Mouse (Mus musculus): Measurements from ENCODE around the gene Cipc. TPM values are rescaled to one million over a fixed set of nuclear protein-coding genes. Genes with fewer than 3 reads are reported as not detected.
A peak's percentile ranks its signal among the peaks of the same experiment; 100 is the strongest.

Cipc gene
- polyA plus RNA-seq, 1 experiment from 2014 or later: 45.4 TPM

DNA sequence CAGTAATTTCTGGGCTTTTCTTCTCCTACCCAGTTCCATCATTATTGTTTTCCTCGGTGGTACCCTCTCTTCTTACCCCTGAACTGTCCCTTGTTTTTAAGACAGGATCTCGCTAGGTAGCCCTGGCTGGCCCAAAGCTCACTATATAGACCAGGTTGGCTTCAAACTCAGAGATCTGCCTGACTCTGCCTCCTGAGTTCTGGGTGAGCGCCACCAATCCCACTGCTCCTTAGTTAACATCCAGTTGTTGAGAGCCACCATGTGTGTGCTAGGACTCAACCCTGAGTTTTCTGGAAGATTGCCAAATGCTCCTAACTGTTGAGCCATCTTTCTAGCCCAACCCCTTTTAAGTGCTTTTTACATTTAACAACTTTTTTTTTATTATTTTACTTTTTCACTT lies 4.1 kb downstream of the Cipc start:
- 98% methylated on average over 3 of the region's 3 CpGs for WGBS
- H3K4me3 ChIP-seq: no peak overlapping the region
- no peak overlapping the region for H3K27ac ChIP-seq

DNA sequence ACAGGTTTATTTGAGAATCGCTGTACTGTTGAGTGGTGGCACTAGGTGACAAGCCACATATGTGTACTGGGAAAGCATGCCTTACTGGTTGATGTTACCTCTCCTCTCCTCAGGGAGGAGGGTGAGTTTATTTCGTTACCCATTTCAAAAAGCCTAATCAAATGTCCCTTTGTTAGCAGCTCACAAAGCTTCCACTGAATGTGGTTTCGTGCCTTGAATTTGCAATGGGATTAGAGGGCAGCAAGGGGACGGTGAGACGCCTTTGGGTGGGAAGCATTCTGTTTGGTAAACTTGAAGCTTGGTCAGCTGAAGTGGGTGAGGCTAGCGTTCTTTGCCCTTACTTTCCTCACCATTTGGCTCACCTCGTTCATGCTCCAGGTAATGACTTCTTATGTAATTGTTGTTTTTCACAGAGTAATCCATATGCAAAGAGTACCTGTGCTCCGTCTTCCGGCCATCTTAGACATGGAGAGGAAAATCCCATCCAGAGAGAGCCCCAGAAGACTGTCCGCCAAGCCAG lies 5.5 kb downstream of the Cipc start:
- Histone ChIP-seq H3K9me3 (no peaks in the 10 kb centered on the region), H3K27me3 (no peaks in the 10 kb centered on the region), H3K4me1 (replicated peaks) (peaks cover 31% of the 10 kb centered on the region), H3K27ac (peak overlapping the region; percentile 18; the same call in 1 of the 2 replicates), H3K9ac (no peak overlapping the region), H3K4me3 (no peak overlapping the region), H3K36me3 (peaks cover 39% of the 10 kb centered on the region), H3K4me2 (no peak overlapping the region)
- no peak for ATAC-seq (ENCODE audit: low FRiP score)
- 77% methylated on average over 10 of the region's 10 CpGs for WGBS

More for the DNA sequence above, 4.1 kb downstream of the Cipc start:
- H3K36me3 ChIP-seq: peaks cover 28% of the 10 kb centered on the region
- ATAC-seq (ENCODE audit: low FRiP score): no peak
- no peaks in the 10 kb centered on the region for H3K27me3 ChIP-seq
- peaks cover 36% of the 10 kb centered on the region for H3K4me1 ChIP-seq (replicated peaks)
- no peak overlapping the region for H3K4me2 ChIP-seq
- H3K9ac ChIP-seq: no peak overlapping the region
- H3K9me3 ChIP-seq: no peaks in the 10 kb centered on the region

DNA sequence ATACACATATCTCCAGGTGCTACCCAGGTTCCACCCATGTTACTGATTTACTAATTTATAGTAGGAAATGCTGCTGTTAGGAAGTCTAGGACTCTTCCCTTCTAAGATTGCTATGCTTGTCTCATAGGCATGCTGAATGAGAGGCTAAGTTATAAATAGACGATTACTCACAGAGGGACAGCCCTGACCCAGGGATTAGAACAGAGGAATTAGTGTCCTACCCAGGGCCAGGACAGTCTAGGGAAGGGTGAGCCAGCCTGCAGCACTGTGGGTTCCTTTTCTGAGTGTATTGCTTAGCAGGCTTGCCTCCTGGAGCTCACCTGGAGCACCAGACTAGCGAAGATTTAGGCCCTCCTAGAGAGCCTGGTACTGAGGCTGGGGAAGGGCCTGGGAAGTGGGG lies 9.1 kb downstream of the Cipc start:
- no peak overlapping the region for H3K9ac ChIP-seq
- H3K27me3 ChIP-seq: no peaks in the 10 kb centered on the region
- ATAC-seq (ENCODE audit: low FRiP score): no peak
- H3K4me1 ChIP-seq (replicated peaks): peaks cover 4% of the 10 kb centered on the region; the same call in 1 of the 2 replicates
- WGBS: 92% methylated on average over 2 of the region's 2 CpGs
- H3K9me3 ChIP-seq: no peaks in the 10 kb centered on the region
- H3K4me3 ChIP-seq: no peak overlapping the region
- H3K4me2 ChIP-seq: no peak overlapping the region
- H3K36me3 ChIP-seq: peaks cover 69% of the 10 kb centered on the region
- no peak overlapping the region for H3K27ac ChIP-seq

DNA sequence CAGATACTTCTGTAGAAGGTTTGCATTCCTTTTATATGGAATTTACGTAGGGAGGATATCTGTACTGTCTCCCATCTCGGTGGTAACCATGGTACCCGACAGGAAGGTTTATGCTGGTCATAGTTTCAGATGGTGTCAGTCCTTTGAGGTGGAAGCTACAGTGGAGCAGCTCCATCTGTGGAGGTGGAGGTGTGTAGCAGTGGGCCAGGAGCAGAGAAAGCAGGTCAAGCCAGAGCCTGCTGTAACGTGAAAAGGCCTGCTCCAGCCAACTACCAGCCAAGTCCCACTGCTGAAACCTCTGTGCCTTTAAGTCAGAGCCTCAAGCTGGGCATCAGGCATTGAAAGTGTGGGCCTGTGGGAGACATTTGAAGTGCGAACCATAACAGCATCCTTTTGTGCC lies 11.7 kb downstream of the Cipc start:
- H3K4me2 ChIP-seq: no peak overlapping the region
- H3K36me3 ChIP-seq: peaks cover 85% of the 10 kb centered on the region
- H3K27ac ChIP-seq: no peak overlapping the region
- no peaks in the 10 kb centered on the region for H3K4me1 ChIP-seq (replicated peaks)
- no peaks in the 10 kb centered on the region for H3K27me3 ChIP-seq
- H3K9me3 ChIP-seq: no peaks in the 10 kb centered on the region
- no peak for ATAC-seq (ENCODE audit: low FRiP score)
- 93% methylated on average over 5 of the region's 5 CpGs for WGBS
- H3K9ac ChIP-seq: no peak overlapping the region
- no peak overlapping the region for H3K4me3 ChIP-seq

DNA sequence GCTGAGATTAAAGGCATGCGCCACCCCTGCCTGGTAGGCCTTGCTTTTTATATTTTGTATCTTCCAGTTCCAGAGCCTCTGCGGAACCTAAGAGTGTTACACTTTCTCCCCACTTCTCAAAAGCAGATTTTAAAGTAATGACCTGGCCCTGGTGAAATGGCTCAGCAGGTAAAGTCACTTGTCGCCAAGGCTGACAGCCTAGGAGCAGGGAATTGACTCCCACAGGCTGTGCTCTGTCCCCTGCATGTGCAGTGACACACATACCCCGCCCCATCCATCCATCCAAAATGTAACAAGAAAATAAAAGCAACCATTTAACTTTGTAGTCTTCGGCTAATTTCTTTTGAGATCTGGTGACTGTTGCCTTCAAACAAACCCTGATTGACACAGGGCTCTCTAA lies 12.8 kb downstream of the Cipc start:
- H3K36me3 ChIP-seq: peaks cover 88% of the 10 kb centered on the region
- no peak overlapping the region for H3K4me2 ChIP-seq
- H3K27me3 ChIP-seq: no peaks in the 10 kb centered on the region
- H3K9me3 ChIP-seq: no peaks in the 10 kb centered on the region
- H3K4me3 ChIP-seq: no peak overlapping the region
- H3K27ac ChIP-seq: no peak overlapping the region
- H3K4me1 ChIP-seq (replicated peaks): no peaks in the 10 kb centered on the region
- ATAC-seq (ENCODE audit: low FRiP score): no peak
- WGBS: 97% methylated on average over 5 of the region's 5 CpGs
- no peak overlapping the region for H3K9ac ChIP-seq

DNA sequence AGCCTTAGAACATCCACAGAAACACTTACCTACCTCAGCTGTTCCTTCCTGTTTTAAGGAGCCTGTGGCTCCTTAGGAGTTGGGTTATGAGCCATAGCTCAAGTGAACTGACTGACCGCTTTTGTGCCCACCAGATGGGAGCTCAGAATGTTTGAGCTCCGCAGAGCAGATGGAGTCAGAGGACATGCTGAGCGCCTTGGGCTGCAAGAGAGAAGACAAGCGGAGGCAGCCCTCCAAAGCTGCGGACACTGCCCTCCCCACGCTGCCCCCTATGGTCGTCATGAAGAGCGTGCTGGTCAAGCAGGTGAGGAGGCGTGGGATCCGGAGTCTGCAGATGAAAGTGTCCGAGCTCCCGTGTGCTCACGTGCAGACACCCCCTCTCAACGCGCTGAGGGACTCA lies 13.3 kb downstream of the Cipc start:
- Histone ChIP-seq H3K4me2 (no peak overlapping the region), H3K4me1 (replicated peaks) (no peaks in the 10 kb centered on the region), H3K4me3 (no peak overlapping the region), H3K27ac (no peak overlapping the region), H3K27me3 (no peaks in the 10 kb centered on the region), H3K9me3 (no peaks in the 10 kb centered on the region), H3K36me3 (peaks cover 88% of the 10 kb centered on the region), H3K9ac (no peak overlapping the region)
- 91% methylated on average over 15 of the region's 15 CpGs for WGBS
- ATAC-seq (ENCODE audit: low FRiP score): no peak

DNA sequence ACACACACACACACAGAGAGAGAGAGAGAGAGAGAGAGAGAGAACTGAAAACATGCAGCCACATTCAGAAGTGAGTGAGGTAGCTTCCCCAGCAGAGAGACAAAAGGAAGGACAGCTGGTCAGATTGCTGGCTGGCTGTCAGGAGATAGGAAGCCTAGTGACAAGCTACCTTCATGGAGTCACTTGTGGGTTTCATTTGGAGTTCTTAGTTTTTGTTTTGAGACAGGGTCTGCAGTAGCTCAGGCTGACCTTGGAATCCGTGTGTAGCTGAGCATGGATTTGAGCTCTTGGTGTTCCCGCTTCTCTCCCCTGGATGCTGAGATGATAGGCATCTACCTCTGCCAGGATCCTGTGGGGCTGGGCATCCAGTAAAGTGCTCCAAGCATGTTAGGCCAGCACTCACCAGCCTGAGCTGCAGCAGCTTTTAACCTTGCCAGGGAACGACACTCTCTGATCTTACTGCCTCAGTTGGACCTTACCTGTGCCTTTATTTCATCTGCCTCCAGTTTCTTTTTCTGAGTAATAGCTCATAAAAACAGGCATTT lies 14.0 kb downstream of the Cipc start:
- no peaks in the 10 kb centered on the region for H3K9me3 ChIP-seq
- no peak overlapping the region for H3K9ac ChIP-seq
- no peaks in the 10 kb centered on the region for H3K4me1 ChIP-seq (replicated peaks)
- H3K27me3 ChIP-seq: no peaks in the 10 kb centered on the region
- ATAC-seq (ENCODE audit: low FRiP score): no peak
- 94% methylated on average over 3 of the region's 3 CpGs for WGBS
- no peak overlapping the region for H3K4me3 ChIP-seq
- no peak overlapping the region for H3K4me2 ChIP-seq
- peaks cover 88% of the 10 kb centered on the region for H3K36me3 ChIP-seq
- no peak overlapping the region for H3K27ac ChIP-seq

DNA sequence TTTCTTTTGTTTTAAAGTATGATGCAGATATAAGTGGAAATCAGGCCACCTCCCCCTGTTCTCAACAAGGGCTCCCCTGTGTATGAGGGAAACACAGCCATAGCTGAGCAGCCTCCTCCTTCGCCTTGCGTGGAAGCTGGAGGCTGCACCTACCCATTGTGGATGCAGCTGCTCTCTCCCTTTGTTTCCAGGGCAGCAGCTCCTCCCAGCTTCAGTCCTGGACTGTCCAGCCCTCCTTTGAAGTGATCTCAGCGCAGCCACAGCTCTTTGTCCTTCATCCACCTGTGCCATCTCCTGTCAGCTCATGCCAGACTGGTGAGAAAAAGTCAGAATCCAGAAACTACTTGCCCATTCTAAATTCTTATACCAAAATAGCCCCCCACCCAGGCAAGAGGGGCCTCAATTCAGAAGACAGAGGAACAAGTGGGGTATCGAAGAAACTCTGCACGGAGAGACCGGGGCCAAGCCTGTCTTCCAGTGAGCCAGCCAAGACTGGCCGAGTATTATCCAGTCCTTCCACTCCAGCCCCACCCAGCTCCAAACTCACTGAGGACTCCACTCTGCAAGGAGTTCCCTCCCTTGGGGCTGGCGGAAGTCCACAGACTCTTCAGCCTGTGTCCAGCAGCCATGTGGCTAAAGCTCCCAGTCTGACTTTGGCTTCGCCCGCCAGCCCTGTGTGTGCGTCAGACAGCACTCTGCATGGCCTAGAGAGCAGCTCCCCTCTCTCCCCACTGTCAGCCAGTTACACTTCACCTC lies 14.9 kb downstream of the Cipc start:
- 77% methylated on average over 11 of the region's 11 CpGs for WGBS
- H3K27ac ChIP-seq: no peak overlapping the region
- H3K4me3 ChIP-seq: no peak overlapping the region
- H3K9me3 ChIP-seq: no peaks in the 10 kb centered on the region
- H3K4me1 ChIP-seq (replicated peaks): no peaks in the 10 kb centered on the region
- ATAC-seq (ENCODE audit: low FRiP score): no peak
- H3K9ac ChIP-seq: no peak overlapping the region
- H3K36me3 ChIP-seq: peaks cover 85% of the 10 kb centered on the region
- H3K4me2 ChIP-seq: no peak overlapping the region
- H3K27me3 ChIP-seq: no peaks in the 10 kb centered on the region

DNA sequence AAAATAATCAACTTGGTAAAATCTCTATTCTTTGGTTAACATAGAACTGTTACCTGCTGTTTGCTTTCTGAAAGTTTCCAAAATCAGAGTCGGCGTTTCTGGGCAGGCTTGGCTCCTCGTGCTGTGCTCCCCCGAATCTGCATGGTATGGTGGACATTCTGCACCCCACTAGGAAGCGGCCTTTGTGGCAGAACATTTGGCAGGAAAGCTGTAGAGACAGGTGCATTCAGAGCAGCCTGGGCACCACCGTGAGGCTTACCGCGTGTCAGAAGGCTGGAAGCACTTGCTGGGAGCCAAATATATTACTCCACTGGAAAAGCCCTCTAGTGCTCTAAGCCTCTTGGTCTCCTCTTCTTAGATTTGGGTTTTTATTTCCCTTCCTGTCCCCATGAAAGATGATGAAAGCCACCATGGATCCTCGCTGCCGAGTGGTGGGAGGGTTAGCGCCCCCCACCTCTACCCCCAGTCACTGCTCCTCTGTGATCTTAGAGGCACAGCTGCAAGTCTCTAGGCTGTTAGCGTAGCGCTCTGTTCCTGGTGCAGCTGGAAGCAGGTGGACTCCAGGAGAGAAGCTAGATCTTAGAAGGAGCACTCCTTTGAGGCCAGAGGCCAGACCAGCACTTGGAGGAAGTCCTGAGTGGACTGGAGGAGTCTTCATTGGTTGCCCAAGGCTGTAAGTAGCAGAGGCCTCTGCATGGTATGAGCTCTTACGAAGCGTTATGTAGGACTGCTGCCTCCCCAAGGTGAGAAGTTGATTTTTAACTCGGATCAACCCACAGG lies 17.6 kb downstream of the Cipc start:
- Histone ChIP-seq H3K4me3 (no peak overlapping the region), H3K9ac (no peak overlapping the region; the same call in 1 of the 2 replicates), H3K4me2 (no peak overlapping the region), H3K27me3 (no peaks in the 10 kb centered on the region), H3K36me3 (peaks cover 66% of the 10 kb centered on the region), H3K4me1 (replicated peaks) (peaks cover 4% of the 10 kb centered on the region; the same call in 1 of the 2 replicates), H3K9me3 (no peaks in the 10 kb centered on the region), H3K27ac (no peak overlapping the region)
- no peak for ATAC-seq (ENCODE audit: low FRiP score)
- WGBS: 91% methylated on average over 16 of the region's 16 CpGs

DNA sequence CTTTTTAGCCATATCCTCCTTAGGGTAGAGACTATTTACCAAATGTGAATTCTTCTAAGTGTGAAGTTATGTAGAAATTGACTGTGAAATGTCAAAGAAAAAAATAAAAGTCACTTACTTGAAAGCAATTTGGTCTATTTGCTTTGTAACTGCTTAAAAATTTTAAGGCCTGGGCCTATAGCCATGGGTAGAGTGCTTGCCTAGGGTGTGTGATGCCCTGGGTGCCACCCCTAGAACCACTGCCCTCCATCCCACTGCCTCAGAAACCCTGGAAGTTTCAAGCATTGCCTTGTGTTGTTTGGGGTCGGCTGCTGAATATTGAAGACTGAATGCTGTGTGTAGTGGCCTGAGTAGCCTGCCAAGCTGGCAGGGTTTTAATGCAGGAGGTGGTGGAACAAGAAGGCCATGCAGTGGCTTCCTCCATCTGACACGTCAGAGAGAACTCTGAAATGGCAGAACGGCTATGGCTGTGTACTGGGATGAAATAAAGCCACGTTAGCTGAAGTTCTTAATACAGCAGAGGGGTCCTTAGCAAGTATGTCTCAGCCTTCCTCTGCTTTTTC lies 18.5 kb downstream of the Cipc start:
- Histone ChIP-seq H3K36me3 (peaks cover 58% of the 10 kb centered on the region), H3K27ac (no peak overlapping the region), H3K4me3 (no peak overlapping the region), H3K27me3 (no peaks in the 10 kb centered on the region), H3K4me2 (no peak overlapping the region), H3K9me3 (no peaks in the 10 kb centered on the region), H3K9ac (no peak overlapping the region), H3K4me1 (replicated peaks) (peaks cover 4% of the 10 kb centered on the region; the same call in 1 of the 2 replicates)
- ATAC-seq (ENCODE audit: low FRiP score): no peak
- WGBS: 92% methylated on average over 4 of the region's 4 CpGs

DNA sequence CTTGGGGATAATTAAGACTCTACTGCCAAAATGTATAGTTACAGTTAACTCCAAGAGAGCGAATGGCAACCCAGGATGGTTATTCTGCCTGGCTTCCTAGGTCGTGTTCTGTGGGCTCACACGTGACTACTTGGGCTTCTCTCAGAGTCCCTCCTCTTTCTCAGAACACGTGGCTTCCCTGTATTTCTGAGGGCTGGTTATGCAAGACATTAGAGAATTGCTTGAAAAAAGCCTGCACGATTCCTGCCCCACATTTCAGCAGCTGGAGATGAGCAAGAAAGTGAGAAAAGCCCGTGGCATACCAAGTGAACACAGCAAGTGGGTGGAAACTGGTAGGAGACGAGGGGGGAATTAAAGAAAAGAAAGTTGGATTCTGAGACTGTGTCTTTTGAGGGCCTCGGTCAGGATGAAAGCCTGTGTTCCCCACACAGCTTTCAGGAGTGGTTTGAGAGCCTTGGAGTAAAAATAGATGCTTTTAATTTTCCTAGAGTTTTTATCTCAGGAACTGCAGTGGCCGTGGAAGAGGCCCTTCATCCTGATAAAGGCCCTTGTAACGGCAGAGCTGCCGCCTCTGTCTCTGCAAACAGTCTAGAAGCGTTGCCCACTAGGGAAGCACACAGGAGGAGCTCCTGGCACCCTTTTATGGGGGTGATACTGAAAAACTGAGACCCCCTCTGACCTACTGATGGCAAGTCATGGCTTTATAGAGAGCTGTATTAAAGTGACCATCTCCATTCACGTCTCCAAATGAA lies 21.8 kb downstream of the Cipc start:
- ATAC-seq (ENCODE audit: low FRiP score): no peak
- 0 out of 2 replicates have a peak overlapping the region, but pooled peaks have one; percentile 30 for H3K27ac ChIP-seq
- WGBS: 73% methylated on average over 13 of the region's 13 CpGs

More for the DNA sequence above, 21.8 kb downstream of the Cipc start:
- peaks cover 14% of the 10 kb centered on the region for H3K4me1 ChIP-seq (replicated peaks)
- H3K36me3 ChIP-seq: peaks cover 25% of the 10 kb centered on the region
- no peak overlapping the region for H3K4me2 ChIP-seq
- H3K9me3 ChIP-seq: no peaks in the 10 kb centered on the region
- H3K4me3 ChIP-seq: no peak overlapping the region
- no peak overlapping the region for H3K9ac ChIP-seq
- H3K27me3 ChIP-seq: 0 out of 2 replicates have a peak, but pooled peaks cover 4% of the 10 kb centered on the region
